Mouse (Mus musculus): ENCODE measurements around the gene Apobec4. TPM values are rescaled to one million over a fixed set of nuclear protein-coding genes. Genes with fewer than 3 reads are reported as not detected.

The Apobec4 gene
- total and polyA plus RNA-seq, 3 experiments = not detected

- Histone ChIP-seq H3K27ac (no peak overlapping the region; the same call in 1 of the 2 replicates), H3K4me3 (no peak overlapping the region), H3K27me3 (ENCODE audit: control insufficient read depth, insufficient read depth, low read length) (no peaks in the 10 kb centered on the region), H3K9ac (ENCODE audit: low read depth, low read length) (no peak overlapping the region), H3K4me1 (ENCODE audit: control insufficient read depth, insufficient read depth, low read length) (peaks cover 2% of the 10 kb centered on the region; the same call in 1 of the 2 replicates), H3K79me2 (replicated peaks; ENCODE audit: control insufficient read depth, insufficient read depth, low read length) (no peaks in the 10 kb centered on the region), H3K36me3 (ENCODE audit: control insufficient read depth, insufficient read depth, low read length) (no peaks in the 10 kb centered on the region)
- WGBS = 82% methylated on average over 13 of the region's 13 CpGs
- intact Hi-C loops (cut with DNase I) = no loop called here
- no peak for TF ChIP-seq CTCF (IDR thresholded peaks at IDR 0.05)
- TF ChIP-seq POLR2A (IDR thresholded peaks at IDR 0.05; ENCODE audit: insufficient read depth, low read depth, low read length) = no peak
- no peak for TF ChIP-seq EP300 (IDR thresholded peaks at IDR 0.05; ENCODE audit: insufficient read depth, low read depth, low read length)
- DNase-seq = no peak
These were observed 50.4 kb downstream of the Apobec4 start for GRCm38 (mm10) chr1:152800633-152801176.

- no peaks in the 10 kb centered on the region; the same call in 1 of the 2 replicates for H3K4me1 ChIP-seq (ENCODE audit: control insufficient read depth, insufficient read depth, low read length)
- H3K36me3 ChIP-seq (ENCODE audit: control insufficient read depth, insufficient read depth, low read length) = no peaks in the 10 kb centered on the region
- intact Hi-C loops (cut with DNase I) = no loop called here
- TF ChIP-seq CTCF (IDR thresholded peaks at IDR 0.05) (no peak), POLR2A (IDR thresholded peaks at IDR 0.05; ENCODE audit: insufficient read depth, low read depth, low read length) (no peak), EP300 (IDR thresholded peaks at IDR 0.05; ENCODE audit: insufficient read depth, low read depth, low read length) (no peak)
- no peaks in the 10 kb centered on the region for H3K27me3 ChIP-seq (ENCODE audit: control insufficient read depth, insufficient read depth, low read length)
- 71% methylated on average over 6 of the region's 6 CpGs for WGBS
- DNase-seq = peak in 1 of 2 experiments; percentile 28
- no peak overlapping the region for H3K27ac ChIP-seq
- H3K9ac ChIP-seq (ENCODE audit: low read depth, low read length) = no peak overlapping the region
- H3K79me2 ChIP-seq (replicated peaks; ENCODE audit: control insufficient read depth, insufficient read depth, low read length) = no peaks in the 10 kb centered on the region
- H3K4me3 ChIP-seq = no peak overlapping the region
These were observed 54.6 kb downstream of the Apobec4 start for GRCm38 (mm10) chr1:152804907-152805306.

Other genes starting within 250 kb of the Apobec4 start
- 10 to 100 TPM; 28.4 to 33.2 TPM for gene Rgl1, start 15.8 kb downstream of the Apobec4 start, total RNA-seq (2021)
- gene Rgl1, start 15.8 kb downstream of the Apobec4 start, polyA plus RNA-seq (2012; rRNA removed) = 14.9 and 22.7 TPM in 2 replicates
- 10 to 100 TPM; 26.4 to 27.7 TPM for gene Arpc5, start 16.0 kb downstream of the Apobec4 start, total RNA-seq (2021)
- 23.6 and 32.9 TPM in 2 replicates for gene Arpc5, start 16.0 kb downstream of the Apobec4 start, polyA plus RNA-seq (2012; rRNA removed)
- 1 to 10 TPM; 3.3 to 4.0 TPM for gene Ncf2, start 49.6 kb downstream of the Apobec4 start, total RNA-seq (2021)
- 3.0 and 3.2 TPM in 2 replicates for gene Ncf2, start 49.6 kb downstream of the Apobec4 start, polyA plus RNA-seq (2012; rRNA removed)
- gene Smg7, start 152.1 kb downstream of the Apobec4 start, total RNA-seq (2021) = 10 to 100 TPM; 39.3 TPM
- gene Smg7, start 152.1 kb downstream of the Apobec4 start, polyA plus RNA-seq (2012; rRNA removed) = 36.0 and 37.3 TPM in 2 replicates
- under 1 TPM; 0.66 to 0.89 TPM for gene Nmnat2, start 204.4 kb downstream of the Apobec4 start, total RNA-seq (2021)
- gene Nmnat2, start 204.4 kb downstream of the Apobec4 start, polyA plus RNA-seq (2012; rRNA removed) = 0.29 and 0.61 TPM in 2 replicates

Data from heart, adult 2 months (tissue).